Mouse (Mus musculus) embryonic facial prominence, embryonic 14.5 days (tissue): ENCODE data around the gene Grk2. TPM values are rescaled to one million over a fixed set of nuclear protein-coding genes. Genes with fewer than 3 reads are reported as not detected.
"Not testable (repeated sequence)": the region's sequence is repeated elsewhere in the genome, so short reads cannot be mapped to it uniquely, and the experiment has no call there.

Experiments
- ATAC-seq: fragments of 200-750 bp; cut with Nextera tagmentation; 2 replicates; pipeline ENCODE4 v1.8.0; 2017; ENCODE audit warnings: low read depth, moderate number of reproducible peaks, moderate TSS enrichment
- DNase-seq: peaks from one replicate; pipeline ENCODE4 v3.0.0-alpha.2; 2015; ENCODE audit warnings: low spot score
- H3K27ac ChIP-seq: fragments of 300-500 bp; sonication (generic); replicated peaks from 2 replicates; pipeline ENCODE4 v1.5.1; 2014; ENCODE audit warnings: low read depth, mild to moderate bottlenecking, low read length, moderate library complexity
- H3K27me3 ChIP-seq: fragments of 300-500 bp; sonication (generic); replicated peaks from 2 replicates; pipeline ENCODE4 v1.6.1; 2014; ENCODE audit warnings: low read length; ENCODE audit not compliant: control insufficient read depth, insufficient read depth
- H3K36me3 ChIP-seq: fragments of 300-500 bp; sonication (generic); 2 replicates; pipeline ENCODE4 v1.6.1; 2014; ENCODE audit warnings: low read length, mixed read lengths; ENCODE audit not compliant: control insufficient read depth, insufficient read depth
- H3K4me1 ChIP-seq: fragments of 300-500 bp; sonication (generic); 2 replicates; pipeline ENCODE4 v1.6.1; 2014; ENCODE audit warnings: antibody characterized with exemption, low read length; ENCODE audit not compliant: control insufficient read depth, insufficient read depth
- H3K4me2 ChIP-seq: fragments of 300-500 bp; sonication (generic); 2 replicates; pipeline ENCODE4 v1.6.1; 2014; ENCODE audit warnings: low read depth, mild to moderate bottlenecking, low read length, moderate library complexity, mixed read lengths
- H3K4me3 ChIP-seq: fragments of 300-500 bp; sonication (generic); 2 replicates; pipeline ENCODE4 v1.5.1; 2014; ENCODE audit warnings: low read depth, mild to moderate bottlenecking, low read length
- H3K9ac ChIP-seq: fragments of 300-500 bp; sonication (generic); 2 replicates; pipeline ENCODE4 v1.6.1; 2014; ENCODE audit warnings: low read depth, mild to moderate bottlenecking, low read length, moderate library complexity, mixed read lengths
- H3K9me3 ChIP-seq: fragments of 300-500 bp; sonication (generic); 2 replicates; pipeline ENCODE4 v1.6.1; 2016; ENCODE audit warnings: low read length; ENCODE audit not compliant: control insufficient read depth
- WGBS: fragments of 180-500 bp; shearing (Covaris S2); extraction: QIAGEN DNeasy Blood & Tissue Kit; methylation state at CpG from one replicate; pipeline ENCODE4 v1.1.7; 2014; 5-methylcytosine and 5-hydroxymethylcytosine counted together
- polyA plus RNA-seq: library from polyadenylated mRNA; unstranded; fragments of >200 nt; fragmentation: Nextera tagmentation; extraction: Ambion mirVana; gene quantifications from 2 replicates; pipeline ENCODE4 v1.2.1, GENCODE M21; 2014

Grk2 gene
- polyA plus RNA-seq, 1 experiment from 2014 or later = 18.9 TPM

- Histone ChIP-seq H3K9me3 (no peaks in the 10 kb centered on the region), H3K4me2 (peak overlapping the region; percentile 74), H3K4me1 (no peaks in the 10 kb centered on the region), H3K9ac (peak overlapping the region; percentile 68), H3K27ac (no peak overlapping the region), H3K4me3 (peak overlapping the region; percentile 58), H3K27me3 (no peaks in the 10 kb centered on the region), H3K36me3 (no peaks in the 10 kb centered on the region)
- ATAC-seq (peak; percentile 92), DNase-seq (peak; percentile 97)
- under 1% methylated on average over 41 of the region's 41 CpGs for WGBS
Observed at GRCm38 (mm10) chr19:4257216-4257896, 48.7 kb downstream of the Grk2 start.

DNA sequence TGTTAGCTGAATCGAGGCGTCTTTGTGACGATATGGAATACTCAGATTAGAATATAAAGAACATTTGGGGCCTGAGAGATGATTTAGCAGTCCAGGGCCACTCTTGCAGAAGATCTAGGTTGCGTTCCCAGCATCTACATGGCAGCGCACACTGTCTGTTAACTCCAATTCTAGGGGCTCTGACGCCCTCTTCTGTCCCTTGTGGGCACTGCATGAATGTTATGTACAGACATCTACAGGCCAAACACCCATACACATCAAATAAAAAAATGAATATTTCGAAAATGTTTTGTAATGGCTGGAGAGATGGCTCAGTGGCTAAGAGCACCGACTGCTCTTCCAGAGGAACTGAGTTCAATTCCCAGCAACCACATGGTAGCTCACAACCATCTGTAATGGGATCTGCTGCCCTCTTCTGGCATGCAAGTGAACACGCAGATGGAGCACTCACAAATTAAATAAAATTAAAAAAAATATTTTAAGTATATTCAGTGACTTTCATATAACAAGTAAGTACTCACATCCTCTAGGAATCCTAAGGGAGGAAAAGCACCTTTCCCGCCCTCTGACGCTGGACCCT is 50.3 kb downstream of the Grk2 start:
- 71% methylated on average over 11 of the region's 11 CpGs for WGBS
- H3K27me3 ChIP-seq = no peaks in the 10 kb centered on the region
- H3K4me3 ChIP-seq = no peak overlapping the region
- ATAC-seq (no peak), DNase-seq (no peak)
- no peak overlapping the region for H3K27ac ChIP-seq
- no peaks in the 10 kb centered on the region for H3K36me3 ChIP-seq
- no peaks in the 10 kb centered on the region for H3K9me3 ChIP-seq
- H3K4me2 ChIP-seq = no peak overlapping the region
- no peak overlapping the region for H3K9ac ChIP-seq
- no peaks in the 10 kb centered on the region for H3K4me1 ChIP-seq

GRCm38 (mm10) chr19:4254230-4254629 is 51.8 kb downstream of the Grk2 start:
- no peak overlapping the region for H3K4me2 ChIP-seq
- H3K27ac ChIP-seq = no peak overlapping the region
- WGBS = 84% methylated on average over 7 of the region's 7 CpGs
- ATAC-seq = no peak
- H3K9me3 ChIP-seq = no peaks in the 10 kb centered on the region
- no peak for DNase-seq
- no peak overlapping the region for H3K9ac ChIP-seq
- H3K4me1 ChIP-seq = no peaks in the 10 kb centered on the region
- no peaks in the 10 kb centered on the region for H3K36me3 ChIP-seq
- no peak overlapping the region for H3K4me3 ChIP-seq
- no peaks in the 10 kb centered on the region for H3K27me3 ChIP-seq

GRCm38 (mm10) chr19:4248683-4249082 is 57.3 kb downstream of the Grk2 start:
- H3K27me3 ChIP-seq, ATAC-seq, DNase-seq, H3K27ac ChIP-seq, H3K4me3 ChIP-seq, H3K4me1 ChIP-seq, H3K9ac ChIP-seq, H3K4me2 ChIP-seq, H3K36me3 ChIP-seq, H3K9me3 ChIP-seq: not testable (repeated sequence)
- WGBS = 71% methylated on average over 1 of the region's 1 CpGs

GRCm38 (mm10) chr19:4247010-4247409 is 59.0 kb downstream of the Grk2 start:
- WGBS = 47% methylated on average over 1 of the region's 1 CpGs
- no peak for ATAC-seq

GRCm38 (mm10) chr19:4244775-4245174 is 61.2 kb downstream of the Grk2 start:
- H3K36me3 ChIP-seq = no peaks in the 10 kb centered on the region
- H3K4me2 ChIP-seq = no peak overlapping the region
- H3K4me1 ChIP-seq = no peaks in the 10 kb centered on the region
- H3K27ac ChIP-seq = no peak overlapping the region
- DNase-seq (no peak), ATAC-seq (no peak)
- no peak overlapping the region for H3K4me3 ChIP-seq
- no peaks in the 10 kb centered on the region for H3K9me3 ChIP-seq
- no peak overlapping the region for H3K9ac ChIP-seq
- 77% methylated on average over 6 of the region's 6 CpGs for WGBS
- H3K27me3 ChIP-seq = no peaks in the 10 kb centered on the region

More at GRCm38 (mm10) chr19:4247010-4247409, 59.0 kb downstream of the Grk2 start:
- H3K4me3 ChIP-seq = no peak overlapping the region
- no peaks in the 10 kb centered on the region for H3K4me1 ChIP-seq
- no peak for DNase-seq
- H3K27me3 ChIP-seq = no peaks in the 10 kb centered on the region
- no peaks in the 10 kb centered on the region for H3K36me3 ChIP-seq
- no peaks in the 10 kb centered on the region for H3K9me3 ChIP-seq
- H3K27ac ChIP-seq = no peak overlapping the region
- H3K9ac ChIP-seq = no peak overlapping the region
- no peak overlapping the region for H3K4me2 ChIP-seq

- 75% methylated on average over 3 of the region's 3 CpGs for WGBS
Observed at GRCm38 (mm10) chr19:4242416-4242815, 63.6 kb downstream of the Grk2 start.

GRCm38 (mm10) chr19:4240247-4240668 is 65.8 kb downstream of the Grk2 start:
- Histone ChIP-seq H3K36me3 (no peaks in the 10 kb centered on the region), H3K4me1 (no peaks in the 10 kb centered on the region), H3K27ac (no peak overlapping the region), H3K9me3 (no peaks in the 10 kb centered on the region), H3K9ac (no peak overlapping the region), H3K4me2 (no peak overlapping the region), H3K4me3 (no peak overlapping the region), H3K27me3 (no peaks in the 10 kb centered on the region)
- DNase-seq = no peak
- WGBS = 40% methylated on average over 8 of the region's 8 CpGs
- no peak for ATAC-seq

More at GRCm38 (mm10) chr19:4242416-4242815, 63.6 kb downstream of the Grk2 start:
- H3K9me3 ChIP-seq = no peaks in the 10 kb centered on the region
- ATAC-seq = no peak
- no peak overlapping the region for H3K4me3 ChIP-seq
- no peaks in the 10 kb centered on the region for H3K4me1 ChIP-seq
- DNase-seq = no peak
- H3K27me3 ChIP-seq = no peaks in the 10 kb centered on the region
- no peak overlapping the region for H3K4me2 ChIP-seq
- no peak overlapping the region for H3K27ac ChIP-seq
- no peaks in the 10 kb centered on the region for H3K36me3 ChIP-seq
- H3K9ac ChIP-seq = no peak overlapping the region
